Mouse (Mus musculus) lung, postnatal 0 days (tissue): Measurements from ENCODE around the gene Stpg4.

ENCODE experiments used
- CTCF ChIP-seq: IDR thresholded peaks from 2 replicates; pipeline ENCODE4 v1.5.1; 2016; ENCODE audit warnings: antibody characterized with exemption, mild to moderate bottlenecking
- EP300 ChIP-seq: IDR thresholded peaks from 2 replicates; pipeline ENCODE4 v1.6.1; 2016; ENCODE audit warnings: antibody characterized with exemption, mild to moderate bottlenecking, control low read depth

- TF ChIP-seq CTCF (no peak), EP300 (no peak)
These were observed 1.9 kb upstream of the Stpg4 start for GRCm38 (mm10) chr17:87429431-87429830.
